Mouse (Mus musculus) mature B cell (primary cell): ENCODE results near the gene Chrdl2.

Experiments
- in situ Hi-C: fragments of 300-500 bp; cut with MboI; formaldehyde crosslinking; loops from 2 replicates; pipeline ENCODE4 v1.14.3; 2019

Gene Chrdl2

GRCm38 (mm10) chr7:99982256-99983242 is 23.4 kb upstream of the Chrdl2 start:
- in situ Hi-C loops = no loop called here

- in situ Hi-C loops = no loop called here
Observed at GRCm38 (mm10) chr7:99988725-99989124, 17.2 kb upstream of the Chrdl2 start.

- in situ Hi-C loops = no loop called here
Observed at GRCm38 (mm10) chr7:99989844-99990760, 15.9 kb upstream of the Chrdl2 start.

GRCm38 (mm10) chr7:99990990-99991707 is 14.8 kb upstream of the Chrdl2 start:
- in situ Hi-C loops = no loop called here

DNA sequence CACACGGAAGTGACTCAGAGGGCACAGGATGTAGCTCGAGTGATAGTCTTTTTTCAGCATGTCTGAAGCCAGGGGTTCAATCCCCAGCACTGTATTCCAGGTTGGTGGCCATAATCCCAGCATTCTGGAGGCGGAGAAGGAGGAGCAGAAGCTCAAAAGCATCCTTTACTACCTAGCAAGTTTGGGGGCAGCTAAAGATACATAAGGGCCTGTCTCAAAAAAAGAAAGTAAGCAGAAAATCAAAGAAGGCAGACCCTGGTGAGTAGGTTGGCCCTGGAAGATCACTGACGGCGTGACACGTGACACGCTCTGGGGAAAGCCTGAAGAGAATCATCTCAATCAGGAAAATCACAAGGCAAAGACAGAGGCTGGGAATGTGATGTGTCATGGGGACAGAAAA is 12.8 kb upstream of the Chrdl2 start:
- in situ Hi-C loops = no loop called here

DNA sequence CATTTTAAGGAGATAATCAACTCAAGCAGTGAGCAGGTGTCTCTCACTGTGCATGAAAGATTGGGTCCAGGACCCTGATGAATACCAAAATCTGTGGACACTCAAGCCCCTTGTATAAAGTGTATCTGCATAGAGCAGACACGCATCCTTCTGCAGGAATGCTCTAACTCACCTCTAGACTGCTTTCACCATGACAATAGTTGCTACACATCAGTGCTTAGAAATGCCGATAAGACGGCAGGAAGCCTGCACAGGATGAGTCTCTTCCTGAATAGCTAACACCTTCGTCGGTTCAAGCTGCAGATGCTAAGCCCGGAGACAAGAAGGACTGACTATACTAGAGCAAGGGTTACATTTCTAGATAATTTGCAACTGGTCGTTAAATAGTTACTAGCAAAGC is 10.8 kb upstream of the Chrdl2 start:
- in situ Hi-C loops = no loop called here

DNA sequence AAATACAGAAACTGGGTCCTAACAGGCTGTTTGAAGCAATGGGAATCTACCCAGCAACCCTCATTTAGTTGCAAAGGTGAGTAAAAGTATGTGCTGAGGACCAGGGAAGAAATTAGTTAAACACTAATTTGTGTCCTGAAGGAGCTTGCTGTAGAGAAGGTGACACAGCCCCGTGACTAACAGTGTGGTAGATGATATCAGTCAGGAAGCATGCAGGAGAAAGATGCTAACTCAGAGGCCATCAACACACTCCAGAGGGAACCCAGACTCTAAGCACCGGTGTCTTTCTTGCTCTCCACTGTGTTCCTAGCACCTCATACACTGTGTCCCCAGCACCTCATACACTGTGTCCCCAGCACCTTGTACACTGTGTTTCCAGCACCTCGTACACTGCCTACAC is 7.3 kb upstream of the Chrdl2 start:
- in situ Hi-C loops = no loop called here

DNA sequence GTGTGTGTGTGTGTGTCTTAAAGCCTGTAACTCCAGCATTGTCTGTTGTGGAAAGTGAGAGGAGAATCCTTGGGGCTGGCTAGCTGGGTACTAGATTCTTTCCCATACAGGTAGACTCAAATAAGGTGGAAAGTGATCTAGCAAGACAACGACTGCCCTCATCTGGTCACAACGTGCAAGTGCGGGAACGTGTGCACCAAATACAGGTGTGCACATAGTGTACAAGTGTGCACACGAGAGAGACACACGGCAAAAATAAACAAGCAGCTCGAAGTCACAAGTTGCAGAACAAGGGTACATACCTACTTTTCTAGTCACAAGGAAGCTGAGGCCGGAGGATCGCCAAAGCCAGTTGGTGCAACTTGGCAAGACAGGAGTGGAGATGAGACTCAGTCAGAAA is 2.2 kb upstream of the Chrdl2 start:
- in situ Hi-C loops = no loop called here

DNA sequence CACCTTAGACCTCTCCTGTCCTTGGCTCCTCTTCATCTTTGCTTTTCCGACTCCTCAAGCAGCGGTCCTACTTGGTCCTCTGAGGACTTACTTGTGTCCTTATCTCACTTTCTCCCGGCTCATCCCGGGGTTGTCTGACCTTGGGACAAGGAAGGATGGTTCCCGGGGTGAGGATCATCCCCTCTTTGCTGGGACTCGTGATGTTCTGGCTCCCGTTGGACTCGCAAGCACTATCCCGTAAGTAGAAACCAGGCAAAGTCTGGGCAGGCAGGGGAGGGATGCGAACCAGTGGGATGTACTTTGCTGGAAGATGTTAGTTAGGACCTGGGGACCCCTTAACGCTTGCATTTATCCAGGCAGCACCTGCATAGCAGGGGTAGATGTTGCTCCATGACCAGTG is 439 bp downstream of the Chrdl2 start:
- in situ Hi-C loops = no loop called here

DNA sequence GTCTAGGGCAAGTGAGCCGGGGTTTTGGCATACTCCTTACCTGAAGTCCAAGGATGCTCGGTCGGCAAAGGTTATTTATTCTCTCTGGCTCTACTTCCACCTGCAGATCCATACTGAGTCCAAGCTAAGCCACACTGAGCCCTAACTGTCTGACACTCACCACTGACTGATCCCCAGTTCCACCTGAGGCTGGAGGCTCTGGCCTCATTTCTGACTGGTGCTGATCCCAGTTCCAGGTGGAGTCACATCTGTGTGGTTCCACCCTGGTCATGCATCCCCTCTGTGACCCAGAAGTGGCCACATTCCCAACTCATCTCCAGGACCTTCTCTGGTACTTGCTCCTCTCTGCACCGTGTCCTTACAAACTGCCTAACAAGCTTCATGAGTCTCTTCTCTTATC is 2.8 kb downstream of the Chrdl2 start:
- in situ Hi-C loops = no loop called here

DNA sequence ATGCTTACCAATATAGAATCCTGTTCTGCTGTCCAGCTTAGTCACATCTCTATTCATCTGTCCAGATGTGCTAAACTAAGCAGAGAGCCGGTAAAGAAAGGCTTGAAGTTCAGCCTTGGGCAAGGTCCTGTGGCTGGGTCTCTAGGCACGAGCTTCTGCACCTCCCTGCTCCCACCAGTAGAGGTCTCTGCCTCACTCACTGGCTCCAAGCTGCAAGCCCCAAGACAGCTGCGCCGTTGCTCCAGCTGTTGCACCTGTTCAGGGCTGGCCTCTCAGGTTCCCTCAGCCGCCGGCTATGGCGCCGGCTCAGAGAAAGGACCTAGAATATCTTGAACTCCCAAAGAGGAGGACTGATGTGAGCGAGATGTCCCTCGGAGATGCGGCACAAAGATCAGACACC is 3.7 kb downstream of the Chrdl2 start:
- in situ Hi-C loops = no loop called here

DNA sequence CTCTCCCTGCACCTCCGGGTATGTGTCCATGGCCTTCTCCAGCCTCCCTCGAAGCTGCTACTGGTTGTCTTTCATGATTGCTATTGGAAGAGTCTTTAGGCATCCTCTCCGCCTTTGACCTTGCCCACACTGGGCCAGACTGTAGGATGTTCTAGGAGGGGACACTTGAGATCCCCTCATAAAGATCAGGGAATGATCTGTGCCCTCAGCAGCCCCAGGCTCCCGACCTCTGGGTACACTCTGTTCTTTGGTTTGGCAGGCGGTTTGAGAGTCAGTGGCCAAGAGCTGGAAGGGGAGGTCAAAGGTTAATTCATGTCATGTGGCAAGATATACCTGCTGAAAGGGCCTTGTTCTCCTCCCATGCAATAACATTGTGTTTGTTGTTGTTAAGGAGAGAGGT is 4.7 kb downstream of the Chrdl2 start:
- in situ Hi-C loops = no loop called here

DNA sequence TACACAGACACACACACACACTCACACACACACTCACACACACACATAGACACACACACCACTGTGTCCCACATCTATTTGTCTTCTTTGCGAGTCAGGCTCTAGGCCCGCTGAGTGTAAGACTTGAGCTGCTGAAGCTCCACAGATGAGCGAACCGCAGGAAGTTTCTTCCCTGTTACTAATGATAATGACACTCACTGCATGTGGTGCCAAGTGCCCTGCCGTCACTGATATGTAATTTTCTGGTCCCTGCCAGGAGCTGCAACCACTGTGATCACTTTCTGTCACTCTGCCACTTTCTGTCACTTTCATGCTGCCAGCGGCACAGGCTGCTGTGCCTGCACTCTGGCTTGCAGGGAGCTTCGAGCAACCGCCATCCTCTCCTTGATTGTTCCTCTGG is 6.1 kb downstream of the Chrdl2 start:
- in situ Hi-C loops = no loop called here

GRCm38 (mm10) chr7:100012515-100012914 is 6.5 kb downstream of the Chrdl2 start:
- in situ Hi-C loops = no loop called here

GRCm38 (mm10) chr7:100014123-100014600 is 8.2 kb downstream of the Chrdl2 start:
- in situ Hi-C loops = no loop called here

DNA sequence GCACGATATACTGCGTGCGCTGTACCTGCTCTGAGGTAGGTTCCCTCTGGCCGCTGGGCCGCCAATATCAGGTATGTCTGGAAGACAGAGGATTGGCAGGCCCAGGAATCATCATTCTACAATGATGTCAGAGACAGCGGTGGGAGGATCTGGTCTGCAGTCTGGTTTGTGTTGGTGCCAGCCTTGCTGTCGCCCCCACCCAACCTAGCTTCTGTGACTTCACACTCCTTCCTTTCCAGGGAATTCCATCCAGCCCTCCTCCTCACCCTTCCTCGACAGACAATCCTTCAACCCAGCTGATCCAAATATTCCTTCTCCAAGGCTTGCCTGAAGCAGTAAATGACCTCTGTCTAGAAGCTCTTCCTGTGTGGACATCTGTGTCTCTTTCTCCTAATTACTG is 11.1 kb downstream of the Chrdl2 start:
- in situ Hi-C loops = no loop called here

GRCm38 (mm10) chr7:100027353-100027752 is 21.4 kb downstream of the Chrdl2 start:
- in situ Hi-C loops = no loop called here

GRCm38 (mm10) chr7:100029307-100029706 is 23.3 kb downstream of the Chrdl2 start:
- in situ Hi-C loops = no loop called here

DNA sequence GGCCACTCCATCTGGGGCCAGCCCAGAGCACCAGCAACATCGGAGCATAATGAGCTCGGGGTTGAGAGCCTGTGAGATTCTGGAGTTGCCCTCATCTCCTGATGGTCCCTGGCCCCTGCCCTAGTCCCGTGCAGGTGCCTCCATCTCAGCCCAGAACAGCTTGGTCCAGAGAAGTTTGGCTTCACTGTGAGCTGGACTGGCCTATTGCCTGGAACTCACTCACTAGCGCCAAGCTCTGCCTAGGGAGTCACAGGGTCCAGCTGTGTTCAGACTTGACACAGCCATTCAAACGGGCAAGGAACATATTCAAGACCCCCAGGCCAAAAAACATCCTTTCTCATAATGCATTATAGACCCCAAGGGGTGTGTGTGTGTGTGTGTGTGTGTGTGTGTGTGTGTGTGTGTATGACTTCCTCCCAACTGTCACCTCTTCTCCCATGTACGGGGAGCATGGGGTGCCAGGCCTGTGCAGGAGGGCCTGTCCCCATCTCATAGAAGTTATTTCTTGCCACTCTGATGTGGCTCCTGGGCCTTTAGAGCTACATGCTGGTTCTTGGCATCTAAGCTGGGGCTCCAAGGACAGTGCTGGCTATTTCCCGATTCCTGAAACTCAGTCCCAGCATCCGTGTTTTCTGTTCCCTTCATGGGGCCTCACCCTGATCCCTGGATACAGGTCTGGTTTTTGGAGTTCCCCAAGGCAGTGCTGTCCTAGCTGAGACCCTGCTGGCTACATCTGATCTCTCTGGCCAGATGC is 25.2 kb downstream of the Chrdl2 start:
- in situ Hi-C loops = no loop called here

DNA sequence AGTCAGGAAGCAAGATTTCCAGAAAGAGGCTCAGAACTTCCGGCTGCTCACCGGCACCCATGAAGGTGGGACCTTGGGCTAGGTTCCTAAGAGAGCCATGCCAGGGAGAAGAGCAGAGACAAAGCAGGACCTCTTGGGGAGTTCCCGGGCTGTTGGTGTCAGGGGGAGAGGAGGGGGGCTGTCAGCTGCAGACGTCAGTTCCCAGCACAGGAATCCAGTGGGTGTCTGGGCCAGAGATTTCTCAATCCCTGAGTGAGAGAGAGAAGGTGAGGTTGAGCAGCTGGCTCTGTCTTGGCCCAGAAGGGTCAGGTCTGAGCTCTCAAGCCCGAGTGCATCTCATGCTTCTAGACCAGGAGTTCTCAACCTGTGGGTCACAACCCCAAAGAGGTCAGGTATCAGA is 27.7 kb downstream of the Chrdl2 start:
- in situ Hi-C loops = no loop called here

DNA sequence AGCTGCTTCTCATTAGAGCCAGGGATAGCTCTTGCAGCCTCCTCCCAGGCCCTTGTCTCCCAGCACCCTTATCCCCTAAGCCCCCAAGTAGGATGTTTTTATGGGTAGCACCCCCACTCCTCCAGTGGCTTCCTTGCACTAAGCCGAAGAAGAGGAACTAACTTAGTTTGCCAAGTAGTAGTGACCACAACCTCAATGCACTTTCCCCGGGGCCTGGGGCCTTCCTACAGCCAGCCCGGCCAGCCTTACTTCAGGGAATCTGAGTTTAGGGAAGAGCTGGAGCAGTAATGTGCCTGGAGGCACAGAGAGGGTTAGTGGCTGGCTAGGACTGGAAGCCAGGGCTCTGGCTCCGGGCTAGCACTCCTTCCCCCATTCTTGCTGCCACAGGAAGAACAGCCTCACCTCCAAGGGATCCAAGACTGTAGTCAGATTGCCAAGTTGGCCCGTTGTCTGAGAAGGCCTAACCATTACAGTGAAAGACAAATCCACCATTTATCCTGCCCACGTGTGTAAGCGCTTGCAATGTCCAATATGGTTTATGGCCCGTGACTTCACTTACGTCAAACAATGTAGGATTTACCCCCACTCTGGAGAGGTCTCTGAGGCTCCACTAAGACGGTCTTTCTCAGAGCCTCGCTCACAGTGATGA is 29.0 kb downstream of the Chrdl2 start:
- in situ Hi-C loops = no loop called here
